Mouse (Mus musculus) liver, embryonic 12.5 days (tissue): ENCODE measurements around the gene Mtmr12. TPM values are rescaled to one million over a fixed set of nuclear protein-coding genes. Genes with fewer than 3 reads are reported as not detected.
A peak's percentile ranks its signal among the peaks of the same experiment; 100 is the strongest.

ENCODE experiments used
- ATAC-seq: fragments of 200-750 bp; cut with Nextera tagmentation; 2 replicates; pipeline ENCODE4 v1.8.0; 2017; ENCODE audit warnings: moderate number of reproducible peaks, mild to moderate bottlenecking, moderate library complexity
- H3K27ac ChIP-seq: fragments of 300-500 bp; sonication (generic); 2 replicates; pipeline ENCODE4 v1.5.1; 2016; ENCODE audit warnings: mild to moderate bottlenecking
- H3K27me3 ChIP-seq: fragments of 300-500 bp; sonication (generic); replicated peaks from 2 replicates; pipeline ENCODE4 v1.6.1; 2016; ENCODE audit warnings: mild to moderate bottlenecking, moderate library complexity
- H3K36me3 ChIP-seq: fragments of 300-500 bp; sonication (generic); 2 replicates; pipeline ENCODE4 v1.6.1; 2016; ENCODE audit warnings: mild to moderate bottlenecking, moderate library complexity
- H3K4me1 ChIP-seq: fragments of 300-500 bp; sonication (generic); 2 replicates; pipeline ENCODE4 v1.6.1; 2016
- H3K4me2 ChIP-seq: fragments of 300-500 bp; sonication (generic); 2 replicates; pipeline ENCODE4 v1.6.1; 2016; ENCODE audit warnings: mild to moderate bottlenecking, moderate library complexity
- H3K4me3 ChIP-seq: fragments of 300-500 bp; sonication (generic); 2 replicates; pipeline ENCODE4 v1.5.1; 2016; ENCODE audit warnings: mild to moderate bottlenecking, moderate library complexity
- H3K9ac ChIP-seq: fragments of 300-500 bp; sonication (generic); 2 replicates; pipeline ENCODE4 v1.6.1; 2016; ENCODE audit warnings: mild to moderate bottlenecking, moderate library complexity
- H3K9me3 ChIP-seq: fragments of 300-500 bp; sonication (generic); replicated peaks from 2 replicates; pipeline ENCODE4 v1.6.1; 2016; ENCODE audit warnings: mild to moderate bottlenecking, moderate library complexity
- WGBS: fragments of 180-500 bp; shearing (Covaris S2); methylation state at CpG from one replicate; pipeline ENCODE4 v1.1.7; 2016; ENCODE audit not compliant: insufficient replicate concordance; 5-methylcytosine and 5-hydroxymethylcytosine counted together
- polyA plus RNA-seq: library from polyadenylated mRNA; unstranded; fragments of >200 nt; fragmentation: Nextera tagmentation; extraction: Ambion mirVana; gene quantifications from 2 replicates; pipeline ENCODE4 v1.2.1, GENCODE M21; 2016

The Mtmr12 gene
- polyA plus RNA-seq, 1 experiment from 2014 or later, result 12.3 TPM

- Histone ChIP-seq H3K4me3 (no peak overlapping the region), H3K27ac (peak overlapping the region; percentile 85), H3K9ac (peak overlapping the region; percentile 55), H3K27me3 (no peaks in the 10 kb centered on the region), H3K36me3 (no peaks in the 10 kb centered on the region), H3K9me3 (no peaks in the 10 kb centered on the region), H3K4me1 (peaks cover 56% of the 10 kb centered on the region), H3K4me2 (peak overlapping the region; percentile 59)
- peak; percentile 86 for ATAC-seq
- WGBS, result 24% methylated on average over 8 of the region's 8 CpGs
Measured at GRCm38 (mm10) chr15:12306188-12307071, 101.6 kb downstream of the Mtmr12 start.

GRCm38 (mm10) chr15:12307114-12307513, 102.3 kb downstream of the Mtmr12 start:
- peak overlapping the region; percentile 85 for H3K27ac ChIP-seq
- 61% methylated on average over 4 of the region's 4 CpGs for WGBS
- H3K4me2 ChIP-seq, result peak overlapping the region; percentile 59
- no peaks in the 10 kb centered on the region for H3K27me3 ChIP-seq
- no peaks in the 10 kb centered on the region for H3K9me3 ChIP-seq
- peaks cover 52% of the 10 kb centered on the region for H3K4me1 ChIP-seq
- peak overlapping the region; percentile 34; the same call in 1 of the 2 replicates for H3K9ac ChIP-seq
- ATAC-seq, result no peak
- no peak overlapping the region for H3K4me3 ChIP-seq
- no peaks in the 10 kb centered on the region for H3K36me3 ChIP-seq

GRCm38 (mm10) chr15:12308539-12308938, 103.7 kb downstream of the Mtmr12 start:
- ATAC-seq, result no peak
- H3K27ac ChIP-seq, result no peak overlapping the region
- H3K9ac ChIP-seq, result no peak overlapping the region
- H3K36me3 ChIP-seq, result no peaks in the 10 kb centered on the region
- no peaks in the 10 kb centered on the region for H3K9me3 ChIP-seq
- no peak overlapping the region for H3K4me3 ChIP-seq
- no peaks in the 10 kb centered on the region for H3K27me3 ChIP-seq
- 83% methylated on average over 5 of the region's 5 CpGs for WGBS
- peaks cover 59% of the 10 kb centered on the region for H3K4me1 ChIP-seq
- H3K4me2 ChIP-seq, result no peak overlapping the region

GRCm38 (mm10) chr15:12310676-12311075, 105.8 kb downstream of the Mtmr12 start:
- H3K9me3 ChIP-seq, result no peaks in the 10 kb centered on the region
- H3K36me3 ChIP-seq, result no peaks in the 10 kb centered on the region
- H3K4me1 ChIP-seq, result peaks cover 52% of the 10 kb centered on the region
- H3K4me2 ChIP-seq, result no peak overlapping the region
- no peak overlapping the region for H3K4me3 ChIP-seq
- ATAC-seq, result no peak
- H3K27me3 ChIP-seq, result no peaks in the 10 kb centered on the region
- no peak overlapping the region for H3K27ac ChIP-seq
- 45% methylated on average over 4 of the region's 4 CpGs for WGBS
- H3K9ac ChIP-seq, result no peak overlapping the region

GRCm38 (mm10) chr15:12311465-12311864, 106.6 kb downstream of the Mtmr12 start:
- Histone ChIP-seq H3K27ac (no peak overlapping the region), H3K4me2 (no peak overlapping the region), H3K27me3 (no peaks in the 10 kb centered on the region), H3K4me1 (peaks cover 45% of the 10 kb centered on the region), H3K9ac (no peak overlapping the region), H3K9me3 (no peaks in the 10 kb centered on the region), H3K4me3 (no peak overlapping the region), H3K36me3 (no peaks in the 10 kb centered on the region)
- ATAC-seq, result no peak
- WGBS, result 74% methylated on average over 7 of the region's 7 CpGs

- H3K36me3 ChIP-seq, result no peaks in the 10 kb centered on the region
- H3K9ac ChIP-seq, result no peak overlapping the region
- no peak overlapping the region for H3K4me2 ChIP-seq
- no peaks in the 10 kb centered on the region for H3K27me3 ChIP-seq
- no peak overlapping the region for H3K4me3 ChIP-seq
- H3K27ac ChIP-seq, result no peak overlapping the region
- H3K9me3 ChIP-seq, result no peaks in the 10 kb centered on the region
- ATAC-seq, result peak; percentile 50; the same call in 1 of the 2 replicates
- 17% methylated on average over 1 of the region's 1 CpGs for WGBS
- H3K4me1 ChIP-seq, result peaks cover 39% of the 10 kb centered on the region
Measured at GRCm38 (mm10) chr15:12313255-12313654, 108.4 kb downstream of the Mtmr12 start.

- Histone ChIP-seq H3K4me1 (peaks cover 37% of the 10 kb centered on the region), H3K4me3 (no peak overlapping the region), H3K9me3 (no peaks in the 10 kb centered on the region), H3K27me3 (no peaks in the 10 kb centered on the region; the same call in 1 of the 2 replicates), H3K27ac (no peak overlapping the region), H3K36me3 (no peaks in the 10 kb centered on the region), H3K4me2 (no peak overlapping the region), H3K9ac (no peak overlapping the region)
- ATAC-seq, result no peak
- WGBS, result 72% methylated on average over 5 of the region's 5 CpGs
Measured at GRCm38 (mm10) chr15:12314584-12314983, 109.8 kb downstream of the Mtmr12 start.

GRCm38 (mm10) chr15:12315996-12316395, 111.2 kb downstream of the Mtmr12 start:
- Histone ChIP-seq H3K36me3 (no peaks in the 10 kb centered on the region), H3K9ac (no peak overlapping the region), H3K4me3 (no peak overlapping the region), H3K27me3 (peaks cover 5% of the 10 kb centered on the region), H3K27ac (no peak overlapping the region), H3K4me1 (peaks cover 40% of the 10 kb centered on the region), H3K9me3 (no peaks in the 10 kb centered on the region), H3K4me2 (no peak overlapping the region)
- no peak for ATAC-seq
- 57% methylated on average over 2 of the region's 2 CpGs for WGBS

GRCm38 (mm10) chr15:12317290-12317689, 112.5 kb downstream of the Mtmr12 start:
- H3K4me1 ChIP-seq, result peaks cover 36% of the 10 kb centered on the region
- H3K27me3 ChIP-seq, result peaks cover 5% of the 10 kb centered on the region
- 34% methylated on average over 5 of the region's 5 CpGs for WGBS
- no peak overlapping the region for H3K9ac ChIP-seq
- H3K4me2 ChIP-seq, result no peak overlapping the region
- no peaks in the 10 kb centered on the region for H3K36me3 ChIP-seq
- no peaks in the 10 kb centered on the region for H3K9me3 ChIP-seq
- H3K4me3 ChIP-seq, result no peak overlapping the region
- no peak for ATAC-seq
- H3K27ac ChIP-seq, result no peak overlapping the region

GRCm38 (mm10) chr15:12318451-12318850, 113.6 kb downstream of the Mtmr12 start:
- no peak for ATAC-seq
- Histone ChIP-seq H3K4me3 (no peak overlapping the region), H3K27ac (no peak overlapping the region), H3K9me3 (no peaks in the 10 kb centered on the region), H3K36me3 (no peaks in the 10 kb centered on the region), H3K27me3 (peaks cover 5% of the 10 kb centered on the region), H3K4me1 (peaks cover 36% of the 10 kb centered on the region), H3K9ac (no peak overlapping the region), H3K4me2 (no peak overlapping the region)
- WGBS, result 77% methylated on average over 8 of the region's 8 CpGs

GRCm38 (mm10) chr15:12319889-12320288, 115.1 kb downstream of the Mtmr12 start:
- no peak for ATAC-seq
- peak overlapping the region; percentile 77 for H3K4me2 ChIP-seq
- H3K4me3 ChIP-seq, result no peak overlapping the region
- no peaks in the 10 kb centered on the region for H3K9me3 ChIP-seq
- peaks cover 5% of the 10 kb centered on the region for H3K27me3 ChIP-seq
- H3K36me3 ChIP-seq, result peaks cover 7% of the 10 kb centered on the region
- peaks cover 46% of the 10 kb centered on the region for H3K4me1 ChIP-seq
- 47% methylated on average over 5 of the region's 5 CpGs for WGBS
- H3K9ac ChIP-seq, result 0 out of 2 replicates have a peak overlapping the region, but pooled peaks have one; percentile 98
- H3K27ac ChIP-seq, result no peak overlapping the region

- H3K36me3 ChIP-seq, result peaks cover 11% of the 10 kb centered on the region
- H3K9me3 ChIP-seq, result no peaks in the 10 kb centered on the region
- peak overlapping the region; percentile 96 for H3K4me3 ChIP-seq
- H3K9ac ChIP-seq, result peak overlapping the region; percentile 98
- peaks cover 44% of the 10 kb centered on the region for H3K4me1 ChIP-seq
- ATAC-seq, result peak; percentile 38; the same call in 1 of the 2 replicates
- WGBS, result 6% methylated on average over 22 of the region's 22 CpGs
- H3K4me2 ChIP-seq, result peak overlapping the region; percentile 77
- H3K27ac ChIP-seq, result peak overlapping the region; percentile 95
- H3K27me3 ChIP-seq, result peaks cover 5% of the 10 kb centered on the region
Measured at GRCm38 (mm10) chr15:12320441-12321090, 115.7 kb downstream of the Mtmr12 start.
